Mouse (Mus musculus) brain, embryonic 14.5 days (tissue): ENCODE measurements around the gene Cdk14.

ENCODE experiments used
- CTCF ChIP-seq: fragments of 200-500 bp; IDR thresholded peaks from 2 replicates; pipeline ENCODE4 v1.5.1; 2012; ENCODE audit warnings: inconsistent platforms, mild to moderate bottlenecking, moderate library complexity, borderline replicate concordance; ENCODE audit not compliant: insufficient read depth, insufficient read length; ENCODE audit errors: extremely low read depth
- POLR2A ChIP-seq: fragments of 200-500 bp; IDR thresholded peaks from 2 replicates; pipeline ENCODE4 v1.6.1; 2012; ENCODE audit warnings: mild to moderate bottlenecking, inconsistent platforms, borderline replicate concordance; ENCODE audit not compliant: poor library complexity, insufficient read depth, insufficient read length, severe bottlenecking; ENCODE audit errors: extremely low read depth

DNA sequence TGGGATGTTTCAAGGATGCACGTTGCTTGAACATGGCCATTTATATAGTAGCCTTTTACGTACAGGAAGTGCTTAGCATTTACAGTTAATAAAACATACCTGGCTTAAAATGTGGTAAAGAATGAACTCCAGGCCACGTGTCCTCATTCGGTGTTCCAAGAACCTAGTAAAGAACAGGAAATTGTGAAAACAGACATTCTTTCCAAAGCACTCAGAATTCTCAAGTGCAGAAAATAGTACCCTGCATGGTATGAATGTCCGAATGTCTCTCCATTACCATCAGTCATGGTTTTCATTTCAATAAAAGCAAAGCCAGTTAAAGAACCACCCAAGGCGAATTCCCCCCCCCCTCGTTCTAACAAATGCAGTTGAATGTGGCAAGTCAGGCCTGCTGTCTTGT is 470.7 kb downstream of the Cdk14 start:
- TF ChIP-seq POLR2A (no peak), CTCF (no peak)
